ENCODE assay signal across 27 mouse cellular contexts in genomic region chr12:26289200-26289599, GRCm38 (mm10).
DNase-seq lines count a peak whose midpoint lies in the region; ATAC-seq lines count a peak whose summit lies in the region.
"Had no signal": no experiment of that assay in that cellular context is flagged by ENCODE, and none has a peak within 500 bp of the region (broad histone marks: within the 10 kb centered on the region; RNA-seq: fewer than 3 reads in every experiment).

No protein-coding gene starts in this region.

- no peaks in the 10 kb centered on the region for H3K27me3 ChIP-seq in limb, embryonic 11.5 days (ENCODE audit: control insufficient read depth, insufficient read depth, low read length)
- no peaks in the 10 kb centered on the region for H3K27me3 ChIP-seq in limb, embryonic 10.5 days (ENCODE audit: low read depth, poor library complexity, severe bottlenecking)
- peaks cover 7% of the 10 kb centered on the region; the same call in 1 of the 2 replicates for H3K27me3 ChIP-seq in limb, embryonic 12.5 days
- H3K27me3 ChIP-seq: CH12.LX; embryonic facial prominence, embryonic 13.5 days; embryonic facial prominence, embryonic 15.5 days; forebrain, embryonic 12.5 days had no signal

- intact Hi-C loops in gastrocnemius, postnatal 14 days (cut with DNase I; ENCODE audit: low total_unique reads): no loop called here

- H3K4me1 ChIP-seq in limb, embryonic 11.5 days (ENCODE audit: control insufficient read depth, insufficient read depth, low read length): peaks cover 17% of the 10 kb centered on the region
- peaks cover 14% of the 10 kb centered on the region; the same call in 1 of the 2 replicates for H3K4me1 ChIP-seq in limb, embryonic 10.5 days
- peaks cover 32% of the 10 kb centered on the region for H3K4me1 ChIP-seq in limb, embryonic 12.5 days (replicated peaks)
- H3K4me1 ChIP-seq: embryonic facial prominence, embryonic 13.5 days; embryonic facial prominence, embryonic 15.5 days; forebrain, embryonic 10.5 days; forebrain, embryonic 12.5 days had no signal

- H3K4me3 ChIP-seq in limb, embryonic 11.5 days (ENCODE audit: low read depth, low read length): no peak overlapping the region
- no peak overlapping the region for H3K4me3 ChIP-seq in limb, embryonic 10.5 days
- no peak overlapping the region for H3K4me3 ChIP-seq in limb, embryonic 12.5 days (replicated peaks)
- H3K4me3 ChIP-seq: embryonic facial prominence, embryonic 13.5 days; embryonic facial prominence, embryonic 15.5 days; erythroblast, embryonic 14.5 days; forebrain, embryonic 10.5 days; forebrain, embryonic 12.5 days had no signal

- DNase-seq in limb, embryonic 11.5 days (ENCODE audit: low spot score): no peak
- DNase-seq in limb, embryonic 10.5 days (ENCODE audit: low spot score): no peak
- no peak for DNase-seq in gastrocnemius, adult 18-20 months (ENCODE audit: low spot score)
- no peak for DNase-seq in gastrocnemius, postnatal 14 days
- DNase-seq: adrenal gland, adult 8-10 months; adrenal gland, postnatal 14 days; adrenal gland, postnatal 36 days; B cell, adult 2 months; cerebellum, adult 11-12 months; cerebellum, adult 2 months; cerebellum, adult 9-10 months; cerebellum, postnatal 10 days; cerebellum, postnatal 25 days; embryo, embryonic 11 days had no signal

- H3K36me3 ChIP-seq in limb, embryonic 11.5 days (ENCODE audit: control insufficient read depth, insufficient read depth, low read length): no peaks in the 10 kb centered on the region
- H3K36me3 ChIP-seq in limb, embryonic 10.5 days: no peaks in the 10 kb centered on the region
- H3K36me3 ChIP-seq in limb, embryonic 12.5 days: no peaks in the 10 kb centered on the region
- H3K36me3 ChIP-seq: embryonic facial prominence, embryonic 13.5 days; embryonic facial prominence, embryonic 15.5 days; forebrain, embryonic 10.5 days; forebrain, embryonic 12.5 days; G1E had no signal

- H3K27ac ChIP-seq in limb, embryonic 11.5 days (replicated peaks; ENCODE audit: low read depth, low read length): 0 out of 2 replicates have a peak overlapping the region, but pooled peaks have one; percentile 42
- no peak overlapping the region for H3K27ac ChIP-seq in limb, embryonic 10.5 days
- no peak overlapping the region for H3K27ac ChIP-seq in limb, embryonic 12.5 days
- H3K27ac ChIP-seq: embryonic facial prominence, embryonic 13.5 days; embryonic facial prominence, embryonic 15.5 days; forebrain, embryonic 10.5 days; forebrain, embryonic 12.5 days had no signal

- no peak overlapping the region for H3K4me2 ChIP-seq in limb, embryonic 11.5 days (ENCODE audit: low read depth, severe bottlenecking)
- peak overlapping the region; percentile 4; the same call in 1 of the 2 replicates for H3K4me2 ChIP-seq in limb, embryonic 12.5 days
- H3K4me2 ChIP-seq: embryonic facial prominence, embryonic 13.5 days; embryonic facial prominence, embryonic 15.5 days; forebrain, embryonic 12.5 days had no signal

- 87% methylated on average over 2 of the region's 2 CpGs for WGBS in limb, embryonic 11.5 days
- whole genome bisulfite sequencing in limb, embryonic 10.5 days: 95% methylated on average over 2 of the region's 2 CpGs
- 62% methylated on average over 2 of the region's 2 CpGs for WGBS in limb, embryonic 12.5 days

- no peaks in the 10 kb centered on the region for H3K9me3 ChIP-seq in limb, embryonic 11.5 days (ENCODE audit: control insufficient read depth, low read length)
- no peaks in the 10 kb centered on the region for H3K9me3 ChIP-seq in limb, embryonic 10.5 days (replicated peaks)
- no peaks in the 10 kb centered on the region for H3K9me3 ChIP-seq in limb, embryonic 12.5 days
- H3K9me3 ChIP-seq: embryonic facial prominence, embryonic 13.5 days; embryonic facial prominence, embryonic 15.5 days; forebrain, embryonic 10.5 days; forebrain, embryonic 12.5 days had no signal

- ATAC-seq in limb, embryonic 11.5 days (ENCODE audit: insufficient number of reproducible peaks, low FRiP score, low TSS enrichment, low read depth): no peak
- no peak for ATAC-seq in limb, embryonic 12.5 days (ENCODE audit: insufficient number of reproducible peaks, insufficient read depth, low FRiP score, low TSS enrichment, low read depth)
- ATAC-seq: activated CD4-positive, CD25-positive, alpha-beta regulatory T cell, adult 4 months; CD4-positive, CD25-positive, alpha-beta regulatory T cell, adult 4 months; forebrain, embryonic 14.5 days; forebrain, embryonic 16.5 days; Patski had no signal

- no peak overlapping the region for H3K9ac ChIP-seq in limb, embryonic 11.5 days (ENCODE audit: low read length)
- H3K9ac ChIP-seq in limb, embryonic 12.5 days (replicated peaks): no peak overlapping the region
- H3K9ac ChIP-seq: embryonic facial prominence, embryonic 13.5 days; embryonic facial prominence, embryonic 15.5 days; forebrain, embryonic 12.5 days had no signal
